Mouse (Mus musculus) embryonic facial prominence, embryonic 13.5 days (tissue): ENCODE results near the gene Gm10665. TPM values are rescaled to one million over a fixed set of nuclear protein-coding genes. Genes with fewer than 3 reads are reported as not detected.
"Not testable (repeated sequence)": the region's sequence is repeated elsewhere in the genome, so short reads cannot be mapped to it uniquely, and the experiment has no call there.

Source experiments
- ATAC-seq: fragments of 200-750 bp; cut with Nextera tagmentation; 2 replicates; pipeline ENCODE4 v1.8.0; 2017; ENCODE audit warnings: low read depth; ENCODE audit not compliant: insufficient number of reproducible peaks, insufficient read depth, low FRiP score, low TSS enrichment
- H3K27ac ChIP-seq: fragments of 300-500 bp; sonication (generic); 2 replicates; pipeline ENCODE4 v1.5.1; 2015; ENCODE audit warnings: moderate library complexity, mild to moderate bottlenecking, inconsistent platforms
- H3K27me3 ChIP-seq: fragments of 300-500 bp; sonication (generic); 2 replicates; pipeline ENCODE4 v1.6.1; 2015; ENCODE audit warnings: mild to moderate bottlenecking, inconsistent platforms
- H3K36me3 ChIP-seq: fragments of 300-500 bp; sonication (generic); 2 replicates; pipeline ENCODE4 v1.6.1; 2015; ENCODE audit warnings: mild to moderate bottlenecking, inconsistent platforms
- H3K4me1 ChIP-seq: fragments of 300-500 bp; sonication (generic); 2 replicates; pipeline ENCODE4 v1.6.1; 2015; ENCODE audit warnings: inconsistent platforms
- H3K4me2 ChIP-seq: fragments of 300-500 bp; sonication (generic); 2 replicates; pipeline ENCODE4 v1.6.1; 2015; ENCODE audit warnings: moderate library complexity, mild to moderate bottlenecking, inconsistent platforms
- H3K4me3 ChIP-seq: fragments of 300-500 bp; sonication (generic); 2 replicates; pipeline ENCODE4 v1.5.1; 2015; ENCODE audit warnings: mild to moderate bottlenecking, inconsistent platforms
- H3K9ac ChIP-seq: fragments of 300-500 bp; sonication (generic); 2 replicates; pipeline ENCODE4 v1.6.1; 2015; ENCODE audit warnings: mild to moderate bottlenecking, inconsistent platforms
- H3K9me3 ChIP-seq: fragments of 300-500 bp; sonication (generic); 2 replicates; pipeline ENCODE4 v1.6.1; 2016; ENCODE audit warnings: inconsistent platforms
- WGBS: fragments of 180-500 bp; shearing (Covaris S2); methylation state at CpG from one replicate; pipeline ENCODE4 v1.1.7; 2015; ENCODE audit warnings: mixed read lengths; 5-methylcytosine and 5-hydroxymethylcytosine counted together
- polyA plus RNA-seq: library from polyadenylated mRNA; unstranded; fragments of >200 nt; fragmentation: Nextera tagmentation; extraction: Ambion mirVana; gene quantifications from 2 replicates; pipeline ENCODE4 v1.2.1, GENCODE M21; 2015

The Gm10665 gene
- not detected in 2 replicates for polyA plus RNA-seq

DNA sequence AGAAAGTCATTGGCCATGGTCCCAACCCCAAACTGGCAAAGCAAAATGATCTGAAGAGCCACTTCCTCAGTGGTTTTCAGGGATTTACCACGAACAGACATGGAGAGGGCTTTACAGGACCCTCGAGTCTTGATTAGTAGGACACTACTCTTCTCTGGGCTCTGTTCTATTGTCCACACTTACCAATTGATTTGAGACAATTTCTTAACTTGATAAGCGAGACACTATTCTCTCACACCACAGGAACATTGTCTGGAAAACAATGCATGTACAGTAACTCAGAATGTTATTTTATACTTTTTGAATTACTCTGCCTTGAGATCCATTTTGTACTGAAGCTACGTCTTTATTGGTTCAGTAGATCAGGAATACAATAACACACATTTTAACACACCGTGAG, at the start of gene Gm10665:
TSS of gene Gm10665 (minus strand) at position 101 of the 400 bp plus-strand sequence.
- not testable (repeated sequence) for H3K27me3 ChIP-seq, H3K4me3 ChIP-seq, H3K9ac ChIP-seq, H3K9me3 ChIP-seq, H3K27ac ChIP-seq, H3K36me3 ChIP-seq, ATAC-seq, H3K4me2 ChIP-seq, H3K4me1 ChIP-seq
- WGBS = no CpG with 5 or more reads among the region's 5 CpGs

DNA sequence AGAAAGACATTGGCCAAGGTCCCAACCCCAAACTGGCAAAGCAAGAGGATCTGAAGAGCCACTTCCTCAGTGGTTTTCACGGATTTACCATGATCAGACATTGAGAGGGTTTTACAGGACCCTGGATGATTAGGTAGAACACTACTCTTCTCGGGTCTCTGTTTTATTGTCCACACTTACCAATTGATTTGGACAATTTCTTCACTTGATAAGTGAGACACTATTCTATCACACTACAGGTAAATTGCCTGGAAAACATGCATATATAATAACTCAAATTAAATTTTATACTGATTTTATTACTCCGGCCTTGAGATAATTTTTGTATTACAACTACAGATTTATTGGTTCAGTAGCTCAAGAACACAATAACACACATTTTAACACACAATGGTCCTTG, 35.7 kb upstream of the Gm10665 start, which contains the start of gene Vmn1r151:
TSS of gene Vmn1r151 (minus strand) at position 101 of the 400 bp plus-strand sequence.
- not testable (repeated sequence) for H3K27me3 ChIP-seq, H3K4me1 ChIP-seq, H3K36me3 ChIP-seq, H3K27ac ChIP-seq, H3K4me3 ChIP-seq, H3K4me2 ChIP-seq, ATAC-seq, H3K9ac ChIP-seq, H3K9me3 ChIP-seq
- WGBS = 57% methylated on average over 2 of the region's 3 CpGs

DNA sequence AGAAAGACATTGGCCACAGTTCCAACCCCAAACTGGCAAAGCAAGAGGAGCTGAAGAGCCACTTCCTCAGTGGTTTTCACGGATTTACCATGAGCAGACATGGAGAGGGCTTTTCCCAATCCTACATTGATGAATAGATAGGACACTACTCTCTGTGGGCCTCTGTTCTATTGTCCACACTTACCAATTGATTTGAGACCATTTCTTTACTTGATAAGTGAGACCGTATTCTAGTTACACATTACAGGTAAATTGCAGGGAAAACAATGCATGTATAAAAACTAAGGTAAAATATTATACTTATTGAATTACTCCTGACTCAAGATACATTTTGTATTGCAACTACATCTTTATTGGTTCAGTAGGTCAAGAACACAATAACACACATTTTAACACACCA, 25.7 kb downstream of the Gm10665 start, which contains the start of gene Vmn1r149:
TSS of gene Vmn1r149 (minus strand) at position 101 of the 400 bp plus-strand sequence.
- not testable (repeated sequence) for H3K9me3 ChIP-seq, H3K27me3 ChIP-seq, ATAC-seq, H3K4me2 ChIP-seq, H3K27ac ChIP-seq, H3K9ac ChIP-seq, H3K36me3 ChIP-seq, H3K4me1 ChIP-seq, H3K4me3 ChIP-seq
- WGBS = no CpG with 5 or more reads among the region's 2 CpGs

DNA sequence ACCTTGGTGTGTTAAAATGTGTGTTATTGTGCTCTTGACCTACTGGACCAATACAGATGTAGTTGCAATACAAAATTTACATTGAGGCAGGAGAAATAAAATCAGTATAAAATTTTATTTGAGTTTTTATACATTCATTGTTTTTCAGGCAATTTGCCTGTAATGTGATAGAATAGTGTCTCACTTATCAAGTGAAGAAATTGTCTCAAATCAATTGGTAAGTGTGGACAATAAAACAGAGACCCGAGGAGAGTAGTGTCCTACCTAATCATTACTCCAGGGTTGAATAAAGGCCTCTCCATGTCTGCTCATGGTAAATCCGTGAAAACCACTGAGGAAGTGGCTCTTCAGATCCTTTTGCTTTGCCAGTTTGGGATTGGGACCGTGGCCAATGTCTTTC, 50.6 kb downstream of the Gm10665 start, which contains the start of gene Vmn1r148:
TSS of gene Vmn1r148 (plus strand) at position 301 of the 400 bp plus-strand sequence.
- H3K9ac ChIP-seq, H3K36me3 ChIP-seq, H3K4me2 ChIP-seq, H3K9me3 ChIP-seq, H3K4me1 ChIP-seq, H3K4me3 ChIP-seq, H3K27ac ChIP-seq, ATAC-seq, H3K27me3 ChIP-seq: not testable (repeated sequence)
- WGBS = no CpG with 5 or more reads among the region's 3 CpGs

Other genes with a start within 250 kb of the Gm10665 start
- gene Gm8453, start 234.6 kb downstream of the Gm10665 start, polyA plus RNA-seq = not detected in 2 replicates
- not detected in 2 replicates for gene Gm4187, start 134.4 kb downstream of the Gm10665 start, polyA plus RNA-seq
- gene Gm8660, start 93.0 kb downstream of the Gm10665 start, polyA plus RNA-seq = not detected in 2 replicates
- not detected in 2 replicates for gene Vmn1r148, start 50.5 kb downstream of the Gm10665 start, polyA plus RNA-seq
- gene Vmn1r149, start 25.8 kb downstream of the Gm10665 start, polyA plus RNA-seq = not detected in 2 replicates
- not detected in 2 replicates for gene Vmn1r151, start 35.6 kb upstream of the Gm10665 start, polyA plus RNA-seq
- gene Vmn1r152, start 58.9 kb upstream of the Gm10665 start, polyA plus RNA-seq = not detected in 2 replicates
- not detected in 2 replicates for gene Gm8677, start 70.8 kb upstream of the Gm10665 start, polyA plus RNA-seq
- gene Gm4201, start 101.3 kb upstream of the Gm10665 start, polyA plus RNA-seq = not detected in 2 replicates
- gene Gm4565, start 124.1 kb upstream of the Gm10665 start, polyA plus RNA-seq = not detected in 2 replicates
- gene Vmn1r155, start 193.9 kb upstream of the Gm10665 start, polyA plus RNA-seq = not detected in 2 replicates
- gene Gm8693, start 228.2 kb upstream of the Gm10665 start, polyA plus RNA-seq = not detected in 2 replicates